Mouse (Mus musculus) effector memory CD4-positive, alpha-beta T cell, adult 7 months (primary cell): ENCODE results near the gene Agtrap. TPM values are rescaled to one million over a fixed set of nuclear protein-coding genes. Genes with fewer than 3 reads are reported as not detected.

Experiments used
- polyA plus RNA-seq: library from polyadenylated mRNA; unstranded; fragments of 100-300 nt; shearing (Covaris generic); gene quantifications from one replicate; pipeline ENCODE4 v1.2.1, GENCODE M21; 2017

Gene Agtrap
- polyA plus RNA-seq: 15.3 TPM

DNA sequence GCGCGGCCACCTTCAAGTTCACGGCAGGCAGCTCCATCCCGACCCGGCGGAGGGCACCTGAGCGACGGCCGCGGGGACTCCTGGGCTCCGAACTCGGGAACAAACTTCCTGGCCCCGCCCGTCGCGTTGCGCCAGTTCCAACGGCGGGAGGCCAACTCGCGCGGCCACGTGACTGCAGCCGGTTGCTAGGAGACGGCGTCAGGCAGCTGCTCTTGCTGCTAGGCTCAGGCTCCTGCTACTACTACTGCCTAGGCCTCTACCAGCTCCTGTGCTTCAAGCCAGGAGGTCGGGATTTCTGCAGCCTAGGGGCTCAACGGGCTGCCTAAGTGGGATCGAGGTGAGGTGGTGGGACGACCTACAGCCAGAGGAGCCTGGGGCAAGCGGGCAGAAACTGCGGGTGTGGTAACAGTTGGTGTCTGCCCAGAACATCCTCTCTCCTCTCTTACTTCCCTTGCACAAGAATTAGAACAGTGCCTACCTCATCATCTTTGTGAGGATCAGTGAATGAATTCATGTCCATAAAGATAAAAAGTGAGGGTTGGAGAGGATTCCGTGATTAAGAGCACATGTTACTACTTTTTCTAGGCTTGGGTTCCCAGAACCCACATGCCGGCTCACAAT lies at the start of gene Agtrap:
Agtrap (minus strand) TSS at position 125 of the 621 bp plus-strand sequence.

DNA sequence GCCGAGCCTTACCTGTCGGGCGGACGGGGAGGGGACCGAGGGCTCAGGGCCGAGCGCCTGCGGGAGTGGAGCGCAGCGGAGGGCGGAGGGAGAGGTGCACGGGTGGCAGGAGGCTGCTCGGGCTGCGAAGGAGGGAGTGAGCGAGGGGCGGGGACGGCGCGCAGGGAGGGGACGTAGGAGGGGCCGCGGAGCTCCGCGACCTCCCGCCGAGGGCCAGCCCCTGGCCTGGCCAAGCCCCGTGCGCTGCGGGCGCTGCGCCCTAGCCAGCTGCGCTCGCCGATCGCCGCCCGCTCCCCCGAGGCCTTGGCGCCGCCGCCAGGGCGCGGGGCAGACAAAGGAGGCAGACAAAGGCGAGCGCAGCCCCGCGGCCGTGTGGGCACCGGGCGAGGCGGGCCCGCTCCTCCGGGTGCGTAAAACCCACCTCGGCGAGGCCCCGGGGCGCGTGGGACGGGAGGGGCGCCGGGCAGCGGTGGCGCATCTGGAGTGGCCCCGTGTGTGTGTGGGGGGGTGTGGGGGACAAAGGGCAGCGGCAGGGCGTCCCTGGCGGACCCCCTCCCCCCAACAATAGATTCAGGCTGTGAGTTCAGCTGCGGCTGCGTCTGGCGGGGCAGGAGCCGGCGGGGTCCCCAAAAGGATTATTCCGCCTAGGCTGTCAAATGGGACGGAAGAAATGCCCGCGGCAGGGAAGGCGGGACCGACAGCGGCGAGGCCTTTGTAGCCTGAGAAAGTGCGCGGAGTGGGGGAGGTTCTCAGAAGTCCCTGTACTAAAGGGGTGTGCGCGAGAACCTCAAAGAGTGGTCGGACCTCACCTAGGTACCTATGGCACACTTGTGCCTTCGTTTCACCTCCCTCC lies 43.0 kb upstream of the Agtrap start, which contains the start of gene Draxin:
Draxin (minus strand) TSS at position 138 of the 853 bp plus-strand sequence.

DNA sequence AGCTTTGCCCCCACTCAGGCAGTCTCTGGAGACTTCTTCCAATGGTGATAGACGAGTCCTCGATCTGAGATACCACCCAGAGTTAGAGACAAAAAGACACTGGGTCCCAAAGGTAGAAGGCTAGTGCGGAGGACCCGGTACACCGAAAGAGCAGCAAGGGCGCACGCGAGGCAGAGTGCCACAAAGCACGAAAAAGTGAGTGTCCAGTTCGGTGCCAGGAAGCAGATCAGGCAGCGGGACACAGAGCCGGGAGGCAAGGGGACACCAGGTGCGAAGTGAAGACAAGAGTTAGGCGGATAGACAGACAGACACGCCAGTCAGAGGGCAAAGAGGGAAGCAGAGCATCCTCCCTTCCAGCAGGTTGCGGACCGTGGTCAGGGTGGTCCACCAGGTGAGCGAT lies 42.3 kb upstream of the Agtrap start, which contains the start of gene Mad2l2:
Mad2l2 (plus strand) TSS at position 252 of the 400 bp plus-strand sequence.

DNA sequence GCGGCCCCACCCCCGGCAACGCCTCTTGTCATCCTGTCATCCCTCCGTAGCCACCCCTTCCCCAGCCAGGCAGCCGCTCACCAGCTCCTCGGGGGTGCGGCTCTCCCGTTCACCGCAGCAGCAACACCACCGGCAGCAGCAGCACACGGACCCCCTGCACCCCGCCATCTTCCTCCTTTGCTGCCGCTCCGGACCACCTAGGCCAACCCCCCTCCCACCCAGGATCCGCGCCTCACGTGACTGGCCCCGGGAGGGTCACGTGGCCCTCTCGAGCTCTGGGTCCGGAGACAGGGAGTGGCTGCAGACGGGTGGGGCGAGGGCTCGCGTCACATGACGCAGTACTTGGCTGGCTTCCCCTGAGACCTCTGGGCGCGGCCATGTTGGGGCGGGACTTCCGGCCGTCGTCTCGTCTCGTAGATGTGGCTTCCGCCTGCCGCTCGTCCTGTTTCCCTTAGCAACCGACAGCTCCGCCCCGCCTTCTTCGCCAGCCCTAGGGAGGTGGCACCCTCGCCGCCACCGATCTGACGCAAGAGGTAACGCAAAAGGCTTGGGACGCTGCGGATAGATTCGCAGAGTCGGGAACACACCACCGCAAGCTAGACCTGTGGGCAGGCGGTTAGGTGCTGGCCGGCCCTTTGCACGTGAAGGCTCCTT lies 49.1 kb downstream of the Agtrap start, which contains the start of the genes Clcn6 and Mthfr:
Clcn6 (minus strand) TSS at position 222 of the 654 bp plus-strand sequence.
Mthfr (plus strand) TSS at position 478 of the 654 bp plus-strand sequence.

Other genes with a start within 250 kb of the Agtrap start
- gene Zfp933, start 239.7 kb downstream of the Agtrap start, polyA plus RNA-seq: 10.0 TPM
- gene Miip, start 219.2 kb downstream of the Agtrap start, polyA plus RNA-seq: 76.7 TPM
- 4.8 TPM for gene Fv1, start 219.1 kb downstream of the Agtrap start, polyA plus RNA-seq
- gene Mfn2, start 183.3 kb downstream of the Agtrap start, polyA plus RNA-seq: 31.8 TPM
- gene Plod1, start 151.3 kb downstream of the Agtrap start, polyA plus RNA-seq: 3.9 TPM
- 90.3 TPM for gene 2510039O18Rik, start 147.1 kb downstream of the Agtrap start, polyA plus RNA-seq
- not detected for gene Nppb, start 102.2 kb downstream of the Agtrap start, polyA plus RNA-seq
- not detected for gene Nppa, start 87.3 kb downstream of the Agtrap start, polyA plus RNA-seq
- gene Clcn6, start 49.2 kb downstream of the Agtrap start, polyA plus RNA-seq: 6.4 TPM
- 20.9 TPM for gene Mthfr, start 49.0 kb downstream of the Agtrap start, polyA plus RNA-seq
- gene Mad2l2, start 42.4 kb upstream of the Agtrap start, polyA plus RNA-seq: 44.2 TPM
- gene Draxin, start 42.7 kb upstream of the Agtrap start, polyA plus RNA-seq: not detected
- gene Fbxo6, start 64.1 kb upstream of the Agtrap start, polyA plus RNA-seq: 26.9 TPM
- 2.2 TPM for gene Fbxo44, start 72.5 kb upstream of the Agtrap start, polyA plus RNA-seq
- not detected for gene Fbxo2, start 72.6 kb upstream of the Agtrap start, polyA plus RNA-seq
- gene Disp3, start 199.9 kb upstream of the Agtrap start, polyA plus RNA-seq: not detected